Mouse (Mus musculus): ENCODE results near the gene Hes6. TPM values are rescaled to one million over a fixed set of nuclear protein-coding genes. Genes with fewer than 3 reads are reported as not detected.

The Hes6 gene
- 10 to 100 TPM; 21.6 to 23.0 TPM for total RNA-seq (2021)
- long read RNA-seq, experiment 1, transcript Hes6-201 (4 exons, 1,335 nt): major isoform, 16 of 25 reads
- long read RNA-seq, experiment 1, partial matches to known transcripts: 2 of 25 reads
- long read RNA-seq, experiment 1, other reads (novel, unspliced or antisense): 7 of 25 reads
- long read RNA-seq, experiment 2, transcript Hes6-201 (4 exons, 1,335 nt): major isoform, 8 of 15 reads
- long read RNA-seq, experiment 2, partial matches to known transcripts: 0 of 15 reads
- long read RNA-seq, experiment 2, other reads (novel, unspliced or antisense): 6 of 15 reads

GRCm38 (mm10) chr1:91413898-91414594 lies at the start of gene Hes6:
TSS of gene Hes6 (minus strand) at chr1:91414038.
- DNase-seq: peak; percentile 88 to 89

- no peak for DNase-seq
Observed at GRCm38 (mm10) chr1:91463336-91463995, 49.6 kb upstream of the Hes6 start.

GRCm38 (mm10) chr1:91460564-91460963 lies 46.7 kb upstream of the Hes6 start:
- peak in 1 of 2 experiments; percentile 31 for DNase-seq

GRCm38 (mm10) chr1:91460069-91460468 lies 46.2 kb upstream of the Hes6 start:
- no peak for DNase-seq

- DNase-seq: peak; percentile 98 to 99
Observed at GRCm38 (mm10) chr1:91459059-91459809, 45.4 kb upstream of the Hes6 start, which contains the start of gene Per2. TSS of gene Per2 (minus strand) at chr1:91459324.

- DNase-seq: peak; percentile 73 to 74
Observed at GRCm38 (mm10) chr1:91458223-91458861, 44.5 kb upstream of the Hes6 start.

GRCm38 (mm10) chr1:91457698-91458097 lies 43.9 kb upstream of the Hes6 start:
- DNase-seq: peak in 1 of 2 experiments; percentile 55

- peak in 1 of 2 experiments; percentile 39 for DNase-seq
Observed at GRCm38 (mm10) chr1:91457116-91457515, 43.3 kb upstream of the Hes6 start.

GRCm38 (mm10) chr1:91456301-91456801 lies 42.5 kb upstream of the Hes6 start:
- DNase-seq: peak; percentile 82 to 88

- peak; percentile 84 to 86 for DNase-seq
Observed at GRCm38 (mm10) chr1:91455661-91456161, 41.9 kb upstream of the Hes6 start.

GRCm38 (mm10) chr1:91454927-91455326 lies 41.1 kb upstream of the Hes6 start:
- no peak for DNase-seq

GRCm38 (mm10) chr1:91454366-91454765 lies 40.5 kb upstream of the Hes6 start:
- DNase-seq: peak in 1 of 2 experiments; percentile 23

GRCm38 (mm10) chr1:91453932-91454331 lies 40.1 kb upstream of the Hes6 start:
- peak in 1 of 2 experiments; percentile 23 for DNase-seq

- DNase-seq: peak in 1 of 2 experiments; percentile 3
Observed at GRCm38 (mm10) chr1:91451547-91452084, 37.8 kb upstream of the Hes6 start.

- peak; percentile 45 to 71 for DNase-seq
Observed at GRCm38 (mm10) chr1:91450851-91451250, 37.0 kb upstream of the Hes6 start.

- DNase-seq: peak in 1 of 2 experiments; percentile 42
Observed at GRCm38 (mm10) chr1:91448688-91449087, 34.9 kb upstream of the Hes6 start.

GRCm38 (mm10) chr1:91446511-91446910 lies 32.7 kb upstream of the Hes6 start:
- no peak for DNase-seq

- DNase-seq: peak; percentile 93 to 95
Observed at GRCm38 (mm10) chr1:91446060-91446459, 32.2 kb upstream of the Hes6 start.

GRCm38 (mm10) chr1:91444841-91445830 lies 31.3 kb upstream of the Hes6 start:
- peak; percentile 57 to 65 for DNase-seq

Measured in heart, adult 18-20 months (tissue).